Mouse (Mus musculus) left cerebral cortex, postnatal 14 days (tissue): ENCODE results near the gene Cacna1g. TPM values are rescaled to one million over a fixed set of nuclear protein-coding genes. Genes with fewer than 3 reads are reported as not detected.

ENCODE experiments used
- DNase-seq, 2 experiments: peaks; one replicate each; pipeline ENCODE4 v3.0.0; 2021 to 2022; ENCODE audit warnings: low spot score in 2 of 2, mixed read lengths in 1 of 2
- intact Hi-C: fragments of 180-260 bp; cut with DNase I; formaldehyde crosslinking; loops from one replicate; pipeline ENCODE4 v1.15.1; 2025
- long read RNA-seq, 2 experiments: library from polyadenylated mRNA; stranded (forward); transcript quantifications; one replicate each; pipeline ENCODE4 v2.0.0; 2021
- total RNA-seq, 2 experiments: library from RNA; stranded (reverse); gene quantifications; 2 replicates each; pipeline ENCODE4 v1.2.3; 2021

The Cacna1g gene
- 100 to 1,000 TPM; 107 to 130 TPM for total RNA-seq
- long read RNA-seq, experiment 1, transcript Cacna1g-213 (3 exons, 434 nt), result major isoform, 5 of 25 reads
- long read RNA-seq, experiment 1, partial matches to known transcripts, result 10 of 25 reads
- long read RNA-seq, experiment 1, other reads (novel, unspliced or antisense), result 10 of 25 reads
- long read RNA-seq, experiment 2, partial matches to known transcripts, result 9 of 10 reads
- long read RNA-seq, experiment 2, other reads (novel, unspliced or antisense), result 1 of 10 reads

DNA sequence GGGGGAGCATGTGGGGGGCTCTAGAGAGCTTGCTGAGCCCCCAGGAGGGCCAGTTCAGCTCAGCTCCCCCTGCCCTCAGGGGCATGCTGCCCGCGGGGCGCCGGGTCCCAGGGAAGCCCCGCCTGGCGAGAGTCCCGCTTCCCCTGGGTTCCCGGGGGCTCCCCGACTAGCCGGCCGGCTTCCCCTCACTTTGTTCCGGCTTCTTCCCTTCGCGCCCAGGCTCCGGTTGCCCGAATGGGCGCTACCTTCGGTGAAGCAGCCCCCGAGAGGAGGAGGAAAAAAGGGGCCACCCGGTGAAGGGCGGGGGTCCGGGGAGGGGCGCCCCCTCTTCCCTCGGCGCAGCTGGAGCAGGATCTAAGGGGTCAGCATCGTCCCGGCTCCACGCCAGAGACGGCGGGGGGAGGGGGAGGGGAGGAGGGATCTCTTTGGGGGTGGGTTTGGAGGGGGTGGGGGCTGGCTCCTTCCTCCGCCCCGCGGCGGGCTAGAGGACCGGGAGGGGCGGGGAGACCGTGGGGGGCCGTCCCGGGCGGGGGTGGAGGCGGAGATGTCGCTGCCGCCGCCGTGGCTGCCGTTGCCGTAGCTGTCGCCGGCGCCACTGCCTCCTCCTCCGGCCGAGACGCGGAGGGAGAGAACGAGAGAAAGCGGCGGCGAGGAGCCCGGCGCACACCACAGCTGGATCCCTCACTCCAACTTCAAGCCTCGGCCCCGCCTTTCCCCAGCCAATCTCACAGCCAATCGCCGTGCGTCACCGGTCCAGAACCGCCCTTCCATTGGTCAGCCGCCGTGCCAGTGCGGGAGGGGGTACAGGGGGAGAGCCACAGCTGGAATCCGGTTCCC, at the start of gene Cacna1g:
TSS of gene Cacna1g (minus strand) at position 492 of the 837 bp plus-strand sequence.
- peak; percentile 88 to 91 for DNase-seq
- intact Hi-C loops, result loop anchor here (2.0 to 5.0 kb wide), 2 partner anchors 52 to 145 kb away; partner anchors contain the start of gene Ankrd40

DNA sequence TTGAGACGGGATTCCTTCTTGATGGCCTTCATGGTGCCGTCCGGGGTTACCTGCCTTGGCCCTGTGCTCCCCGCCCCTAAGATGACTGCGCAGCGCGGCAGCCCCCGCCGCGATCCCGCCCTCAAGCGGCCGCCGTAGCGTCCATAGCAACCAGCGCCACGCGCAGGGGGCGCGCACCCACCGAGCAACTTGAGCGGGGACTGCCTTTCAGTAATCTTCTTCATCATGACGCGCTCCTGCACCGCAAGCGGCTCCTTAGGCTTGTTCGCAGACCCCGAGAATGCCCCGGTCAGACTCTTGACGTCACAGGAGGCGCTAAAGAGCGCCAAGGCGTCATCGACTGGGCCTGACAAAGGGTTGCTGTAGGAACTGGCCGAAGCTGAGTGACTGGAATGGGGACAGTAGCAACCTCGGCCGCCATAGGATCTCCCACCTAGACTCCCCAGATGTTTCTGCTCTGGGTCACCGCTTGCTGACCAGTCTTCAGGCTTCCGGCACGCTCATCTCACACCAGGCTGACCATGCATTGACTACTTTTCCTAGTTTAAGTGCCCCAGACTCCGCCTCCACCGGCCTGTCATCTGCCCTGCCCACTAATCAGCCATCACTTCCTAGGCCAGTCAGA, 47.3 kb upstream of the Cacna1g start, which contains the start of gene Mycbpap:
TSS of gene Mycbpap (minus strand) at position 524 of the 625 bp plus-strand sequence.
- intact Hi-C loops, result no loop called here

DNA sequence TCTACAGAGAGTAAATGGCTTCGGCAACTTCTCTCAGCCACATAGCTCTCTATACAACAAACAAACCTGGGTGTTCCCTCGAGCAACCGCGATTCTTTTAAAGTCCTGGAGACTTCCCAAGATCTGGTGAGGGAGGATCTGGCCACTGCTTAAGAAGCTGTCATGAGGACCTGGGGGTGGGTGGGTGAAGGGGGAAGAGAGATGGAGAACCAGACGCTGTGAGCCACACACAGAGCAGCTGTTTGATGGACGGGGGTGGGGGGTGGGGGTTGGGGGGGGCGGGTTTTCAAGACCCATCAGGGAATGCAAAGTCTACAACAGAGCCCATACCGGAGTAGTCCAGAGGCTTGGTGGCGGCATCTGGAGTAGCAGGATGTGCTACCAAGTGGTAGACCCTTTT, 39.5 kb upstream of the Cacna1g start:
- intact Hi-C loops, result no loop called here
- DNase-seq, result no peak

More for the DNA sequence above, 47.3 kb upstream of the Cacna1g start, which contains the start of gene Mycbpap:
- DNase-seq, result peak; percentile 30 to 57

DNA sequence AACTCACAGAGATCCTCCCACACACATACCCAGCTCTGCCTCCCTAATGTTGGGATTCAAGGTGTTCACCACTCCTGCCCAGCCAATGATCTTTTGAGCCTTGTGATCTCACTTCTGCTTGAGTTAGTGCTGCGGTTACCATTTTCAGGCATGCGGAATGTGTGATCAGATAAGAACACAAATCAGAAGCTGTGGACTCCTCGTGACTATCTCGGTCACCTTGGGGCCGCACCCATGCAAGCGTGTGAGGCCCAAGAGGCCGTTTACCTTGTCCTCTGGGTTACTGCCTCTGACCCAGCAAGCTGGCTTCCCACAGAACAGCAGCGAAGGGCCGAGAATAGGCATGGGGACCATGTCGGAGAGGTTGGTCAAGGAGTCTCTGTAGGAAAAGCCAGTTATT, 35.0 kb upstream of the Cacna1g start:
- intact Hi-C loops, result no loop called here
- DNase-seq, result no peak

DNA sequence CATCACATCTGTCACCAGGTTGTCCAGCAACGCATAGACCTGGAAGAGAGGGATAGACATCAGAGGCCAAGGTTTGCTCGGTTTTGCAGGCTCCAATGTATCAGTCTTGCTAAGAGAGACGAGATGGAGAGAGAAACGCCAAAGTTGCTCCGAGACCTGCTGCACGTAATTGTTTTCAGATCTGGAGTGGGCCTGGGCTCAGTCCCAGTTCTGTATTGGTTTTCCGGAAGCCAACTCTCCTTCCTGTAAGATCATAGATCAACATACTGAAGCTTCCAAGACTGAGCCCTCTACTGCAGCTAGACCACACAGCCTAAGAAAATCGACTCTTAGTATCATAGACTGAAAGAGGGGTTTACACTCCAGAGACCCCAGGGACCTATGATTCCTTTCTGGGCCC, 27.5 kb upstream of the Cacna1g start:
- intact Hi-C loops, result no loop called here
- no peak for DNase-seq

DNA sequence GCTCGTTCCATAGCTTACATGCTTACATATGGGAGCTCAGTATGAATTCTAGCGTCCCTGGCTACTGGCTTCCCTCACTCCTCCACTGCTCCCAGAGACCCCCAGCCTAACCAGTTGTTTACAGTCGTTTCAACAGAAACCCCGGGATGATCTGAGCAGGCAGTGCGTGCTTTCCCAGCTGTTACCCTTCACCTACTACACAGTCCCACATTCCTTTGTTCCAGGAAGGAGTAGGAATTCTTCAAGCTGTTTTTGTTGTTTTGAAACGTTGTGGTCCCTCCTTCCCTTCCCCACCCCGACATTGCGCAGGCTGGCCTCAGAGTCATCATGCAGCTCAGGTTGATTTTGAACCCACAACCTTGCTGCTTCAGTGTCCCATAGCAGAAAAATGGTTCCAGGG, 26.4 kb upstream of the Cacna1g start:
- intact Hi-C loops, result no loop called here
- no peak for DNase-seq

DNA sequence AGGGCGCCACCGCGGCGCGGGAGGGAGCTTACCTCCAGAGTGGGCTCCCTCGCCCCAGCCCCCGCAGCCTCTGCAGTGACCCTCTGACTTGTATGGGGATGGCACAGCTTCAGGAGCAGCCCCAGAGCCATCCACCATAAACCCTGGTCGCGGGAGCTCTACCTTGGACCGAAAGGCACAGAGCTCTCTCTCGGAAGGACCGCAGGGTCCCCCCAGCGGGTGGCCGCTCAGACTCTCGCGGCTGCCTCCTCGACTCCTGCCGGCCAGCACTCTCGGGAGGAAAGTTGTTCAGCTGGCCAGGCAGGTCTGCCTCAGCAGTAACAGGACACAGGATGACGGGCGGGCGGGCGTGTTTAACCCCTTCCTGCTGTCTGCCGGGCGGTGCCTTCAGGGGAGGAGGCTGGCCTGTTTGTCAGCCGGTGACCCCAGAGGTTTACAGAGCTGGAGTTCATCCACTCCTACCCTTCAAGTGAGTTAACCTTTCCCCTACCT, 25.7 kb upstream of the Cacna1g start, which contains the start of gene Epn3:
TSS of gene Epn3 (minus strand) at position 314 of the 492 bp plus-strand sequence.
- intact Hi-C loops, result no loop called here
- no peak for DNase-seq

DNA sequence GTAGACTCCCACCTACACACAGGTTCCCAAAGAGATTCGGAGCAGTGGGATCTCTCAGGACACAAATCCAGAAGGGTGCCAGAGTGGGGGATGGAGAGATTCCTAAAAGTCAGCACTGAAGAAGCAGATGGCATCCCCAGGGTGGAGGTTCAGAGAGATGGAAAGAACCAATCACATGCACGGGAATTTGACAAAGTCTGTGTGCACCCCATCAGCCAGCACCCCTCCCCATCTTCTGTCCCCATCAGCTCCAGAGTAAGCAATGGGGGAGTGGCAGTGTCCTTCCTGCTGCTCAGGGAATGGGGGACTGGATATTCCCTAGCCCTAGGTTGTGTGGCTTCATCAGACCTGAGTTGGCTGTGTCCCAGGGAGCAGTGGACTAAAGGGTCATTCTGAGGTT, 25.0 kb upstream of the Cacna1g start:
- DNase-seq, result peak in 1 of 2 experiments; percentile 53

DNA sequence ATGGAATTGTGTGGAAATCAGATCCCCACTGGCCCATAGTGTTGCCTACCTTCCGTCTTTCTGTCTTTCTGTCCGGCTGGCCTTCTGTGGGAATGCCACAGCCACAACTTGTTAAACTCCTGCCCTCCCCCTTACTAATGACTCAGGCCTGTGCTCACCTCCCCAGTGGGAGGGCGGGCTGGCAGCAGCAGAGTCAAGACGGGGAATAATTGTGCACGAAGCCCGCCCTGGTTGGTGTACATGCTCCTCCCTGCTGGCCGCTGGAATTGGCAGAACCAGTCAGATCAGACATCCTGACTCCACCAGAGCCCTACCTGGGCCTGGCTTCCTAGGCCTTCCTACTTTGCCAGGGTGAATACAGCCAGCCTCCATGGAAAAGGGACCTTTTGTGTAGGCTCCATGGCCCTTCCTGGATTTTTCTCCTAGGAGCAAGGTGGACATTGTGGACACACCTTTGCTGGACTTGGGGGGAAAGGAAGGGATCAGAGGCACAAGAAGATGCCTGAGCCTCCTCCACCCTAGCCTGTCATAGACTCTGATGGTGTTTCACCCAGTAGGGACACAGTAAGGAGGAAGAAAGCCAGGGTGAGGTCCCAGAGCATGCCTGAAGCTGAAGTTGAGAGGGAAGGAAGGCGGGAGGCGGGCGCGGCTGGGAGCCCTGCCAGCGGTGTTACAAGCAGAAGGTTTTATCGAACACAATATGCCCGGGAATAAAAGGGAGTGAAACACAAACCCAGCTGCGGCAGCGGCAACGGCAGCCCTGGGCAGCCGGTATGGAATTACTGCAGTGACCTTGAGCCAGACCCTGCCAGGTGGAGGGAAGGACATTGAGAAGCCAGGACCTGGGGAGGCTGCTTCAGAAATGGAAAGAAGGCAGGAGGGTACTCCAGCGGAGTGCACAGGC, 24.3 kb upstream of the Cacna1g start:
- intact Hi-C loops, result no loop called here
- DNase-seq, result peak; percentile 61 to 70

More for the DNA sequence above, 25.0 kb upstream of the Cacna1g start:
- intact Hi-C loops, result no loop called here

DNA sequence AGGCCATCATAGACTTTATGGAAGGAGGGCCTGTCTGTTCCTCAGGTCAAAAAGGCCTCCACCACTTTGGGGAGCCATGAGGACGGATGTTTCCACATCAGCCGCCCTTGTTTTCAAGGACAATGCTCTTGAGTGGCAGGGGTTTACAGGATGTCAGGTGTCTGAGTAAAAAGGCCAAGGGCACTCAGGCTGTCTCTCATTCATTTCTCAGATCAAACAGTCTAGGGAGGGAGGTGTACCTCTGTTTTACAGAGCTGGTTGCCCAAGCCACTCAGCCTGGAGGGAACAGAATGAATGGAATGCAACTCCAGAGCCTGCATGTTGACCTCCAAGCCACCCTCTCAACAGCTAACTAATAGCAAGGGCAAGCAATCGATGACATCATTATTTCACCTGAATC, 21.4 kb upstream of the Cacna1g start:
- intact Hi-C loops, result no loop called here

DNA sequence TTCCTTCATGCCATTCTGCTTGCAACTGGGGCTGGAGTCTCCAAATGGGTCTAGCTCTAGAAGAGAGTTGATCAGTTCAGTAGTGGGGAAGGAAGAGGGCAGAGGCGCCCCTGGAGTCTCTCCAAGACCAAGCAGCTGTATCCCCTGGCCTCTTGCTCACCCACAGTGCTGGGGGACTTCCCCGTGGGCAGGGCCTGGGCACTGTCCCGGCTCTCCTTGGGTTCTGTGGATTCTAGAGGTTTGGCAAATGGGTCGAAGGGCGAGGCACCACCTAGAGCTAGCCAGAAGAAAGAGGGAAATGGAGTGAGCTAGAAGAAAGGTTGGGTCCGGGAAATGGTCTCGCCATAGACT, 17.7 kb upstream of the Cacna1g start:
- intact Hi-C loops, result no loop called here
- no peak for DNase-seq

More for the DNA sequence above, 21.4 kb upstream of the Cacna1g start:
- no peak for DNase-seq

DNA sequence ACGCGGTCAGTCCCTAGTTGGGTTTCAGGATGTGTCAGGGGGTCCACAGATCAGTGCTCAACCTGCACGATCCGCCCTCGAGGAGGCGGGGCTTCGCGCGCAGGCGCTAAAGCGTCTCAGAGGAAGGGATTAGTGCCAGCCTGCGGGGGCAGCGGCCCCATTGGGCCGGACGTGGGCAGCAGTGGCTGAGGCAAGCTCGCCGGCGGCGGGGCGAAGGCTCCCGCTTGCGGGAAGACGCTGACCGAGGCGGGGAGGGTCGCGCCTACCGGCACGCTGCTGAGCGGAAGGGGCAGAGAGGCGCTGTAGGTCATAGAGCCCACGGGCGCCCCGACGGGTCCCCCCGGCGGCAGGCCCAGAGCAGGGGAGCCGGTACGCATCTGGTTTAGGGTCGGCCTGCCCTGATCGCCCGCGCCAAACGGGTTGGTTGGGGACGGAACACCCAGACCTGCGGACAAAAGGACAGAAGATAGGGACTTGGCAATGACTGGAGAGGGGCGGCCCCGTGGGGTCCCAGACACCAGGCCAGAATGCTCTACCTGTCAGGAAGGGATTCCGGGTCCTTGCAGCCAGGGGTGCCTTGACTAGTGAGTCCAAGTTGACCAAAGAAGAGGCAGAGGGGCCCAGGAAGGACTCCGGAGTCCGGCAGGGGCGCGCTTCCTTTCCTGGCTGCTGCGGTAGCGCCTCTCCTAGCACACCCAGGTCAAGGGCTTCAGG, 17.2 kb upstream of the Cacna1g start:
- intact Hi-C loops, result no loop called here
- DNase-seq, result peak in 1 of 2 experiments; percentile 70

DNA sequence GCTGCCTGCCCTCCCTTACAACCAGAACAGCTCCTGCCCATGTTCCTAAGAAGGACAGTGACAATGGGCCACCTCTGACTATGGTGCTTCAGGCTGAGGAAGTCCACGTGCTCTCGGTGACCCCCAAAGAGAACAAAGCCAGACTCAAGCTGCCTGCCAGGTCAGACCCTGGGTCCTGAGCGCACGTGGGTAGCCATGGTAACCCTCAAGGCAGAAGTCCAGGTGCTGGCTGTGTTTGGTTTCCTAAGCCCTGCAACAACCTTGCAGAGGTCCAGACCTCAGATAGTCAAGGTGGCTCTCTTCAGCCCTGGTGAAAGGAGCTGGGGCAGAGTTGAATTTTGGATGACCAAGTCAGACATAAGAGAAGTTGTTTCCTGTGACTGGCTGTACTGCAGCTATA, 15.7 kb upstream of the Cacna1g start:
- intact Hi-C loops, result loop anchor here (5.0 to 10.0 kb wide), 2 partner anchors 255 to 362 kb away; no protein-coding TSS in a partner anchor
- no peak for DNase-seq

DNA sequence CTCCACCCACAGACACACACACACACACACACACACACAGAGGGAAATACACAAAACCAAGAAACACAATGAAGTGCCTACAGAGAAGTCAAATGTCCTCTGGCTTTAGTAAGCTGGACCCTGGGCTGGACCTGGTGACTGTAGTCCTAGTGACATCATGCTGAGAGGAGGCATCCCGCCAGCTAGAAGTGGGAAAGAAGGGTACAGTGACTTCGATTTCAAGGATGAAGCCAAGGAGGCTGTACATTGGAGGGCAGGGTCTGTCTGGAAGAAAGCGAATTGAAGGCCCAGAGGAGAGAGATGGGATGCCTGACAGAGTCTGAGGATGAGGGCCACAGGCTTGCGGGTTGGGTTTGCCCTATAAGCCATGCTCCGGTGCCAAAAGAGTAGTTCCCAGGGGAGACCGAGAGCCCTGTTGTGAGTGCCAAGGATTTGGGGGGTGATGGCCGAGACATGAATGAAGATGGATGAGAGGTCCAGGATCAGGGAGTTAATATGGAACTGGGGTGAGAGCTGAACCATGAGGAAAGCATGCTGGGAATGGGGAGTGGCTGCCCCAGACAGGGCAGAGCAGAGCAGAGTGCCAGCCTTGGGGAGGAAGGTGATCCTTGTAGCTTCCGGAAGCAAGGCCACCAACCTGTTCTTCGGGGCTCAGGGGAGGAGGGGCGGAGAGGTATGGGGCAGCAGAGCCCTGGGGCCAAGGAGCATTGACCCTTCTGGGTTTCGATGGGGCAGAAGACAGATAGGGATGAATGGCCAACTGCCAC, 15.0 kb upstream of the Cacna1g start:
- intact Hi-C loops, result loop anchor here (5.0 to 10.0 kb wide), 2 partner anchors 254 to 362 kb away; no protein-coding TSS in a partner anchor
- no peak for DNase-seq

DNA sequence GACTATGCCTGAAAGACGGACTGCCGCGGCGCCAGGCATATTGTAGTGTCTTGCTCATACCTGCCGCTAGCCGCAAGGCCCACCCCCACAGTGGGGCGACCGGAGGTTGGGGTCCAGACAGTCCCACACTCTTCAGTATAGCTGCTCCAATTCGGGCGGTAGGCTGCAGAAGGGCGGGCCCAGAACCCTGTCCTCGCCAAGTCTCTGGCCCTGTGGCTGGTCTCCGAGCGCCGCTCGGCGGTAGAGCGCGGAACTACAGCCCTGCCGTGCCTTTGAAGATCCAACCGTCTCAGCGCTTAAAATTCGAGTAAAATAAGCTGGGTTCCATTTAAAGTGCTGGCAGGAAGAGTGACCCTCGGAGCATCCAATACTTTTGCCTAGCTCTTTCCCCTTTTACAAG, 12.0 kb upstream of the Cacna1g start, which contains the start of gene Spata20:
TSS of gene Spata20 (minus strand) at position 179 of the 400 bp plus-strand sequence.
- DNase-seq, result peak; percentile 94 to 95

DNA sequence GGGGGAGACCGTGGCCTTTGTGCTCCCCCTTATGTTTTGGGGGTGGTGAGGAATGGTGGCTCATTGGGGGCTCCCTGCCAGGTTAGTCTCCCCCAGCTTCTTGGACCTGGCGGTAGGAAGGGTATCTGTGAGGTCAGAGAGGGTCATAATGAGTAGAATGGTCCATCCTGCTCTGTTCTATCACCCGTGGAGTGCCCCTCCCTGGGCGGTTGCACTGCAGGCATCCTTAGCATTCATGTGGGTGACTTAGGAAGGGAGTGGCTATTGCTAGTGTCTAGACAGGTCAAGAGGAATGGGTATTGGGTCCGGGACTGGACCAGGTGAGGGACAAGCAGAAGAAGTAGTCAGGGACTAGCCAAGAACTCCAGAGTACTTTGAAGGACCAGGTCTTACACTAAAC, 11.2 kb upstream of the Cacna1g start:
- no peak for DNase-seq
- intact Hi-C loops, result loop anchor here (5.0 to 10.0 kb wide), 2 partner anchors 250 to 358 kb away; no protein-coding TSS in a partner anchor

More for the DNA sequence above, 12.0 kb upstream of the Cacna1g start, which contains the start of gene Spata20:
- intact Hi-C loops, result loop anchor here (1.0 to 10.0 kb wide), 4 partner anchors 66 to 359 kb away; no protein-coding TSS in a partner anchor

DNA sequence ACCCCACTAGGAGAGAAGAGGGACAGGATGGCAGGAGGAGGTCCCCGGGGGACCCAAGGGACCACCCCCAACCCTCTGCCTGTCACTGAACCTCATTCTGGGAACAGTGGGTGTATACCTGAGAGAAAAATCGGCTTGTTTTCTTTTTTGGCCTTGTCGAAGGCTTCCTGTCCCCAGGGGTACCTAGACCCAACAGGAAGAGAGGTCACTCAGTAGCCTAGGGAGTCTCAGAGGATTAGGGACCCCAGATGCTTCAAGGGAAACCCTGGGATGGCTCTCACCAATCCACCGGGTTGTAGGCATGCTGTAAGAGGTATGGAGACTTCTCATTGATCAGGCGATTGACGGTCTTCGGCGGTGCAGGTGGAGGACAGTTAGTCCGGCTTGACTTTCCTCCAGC, 10.6 kb upstream of the Cacna1g start:
- no peak for DNase-seq
- intact Hi-C loops, result loop anchor here (5.0 to 10.0 kb wide), 2 partner anchors 250 to 357 kb away; no protein-coding TSS in a partner anchor
